Mouse (Mus musculus): Measurements from ENCODE around the gene Btbd35f25. TPM values are rescaled to one million over a fixed set of nuclear protein-coding genes. Genes with fewer than 3 reads are reported as not detected.

The Btbd35f25 gene
- polyA plus RNA-seq (2012; rRNA removed): not detected in 2 replicates

DNA sequence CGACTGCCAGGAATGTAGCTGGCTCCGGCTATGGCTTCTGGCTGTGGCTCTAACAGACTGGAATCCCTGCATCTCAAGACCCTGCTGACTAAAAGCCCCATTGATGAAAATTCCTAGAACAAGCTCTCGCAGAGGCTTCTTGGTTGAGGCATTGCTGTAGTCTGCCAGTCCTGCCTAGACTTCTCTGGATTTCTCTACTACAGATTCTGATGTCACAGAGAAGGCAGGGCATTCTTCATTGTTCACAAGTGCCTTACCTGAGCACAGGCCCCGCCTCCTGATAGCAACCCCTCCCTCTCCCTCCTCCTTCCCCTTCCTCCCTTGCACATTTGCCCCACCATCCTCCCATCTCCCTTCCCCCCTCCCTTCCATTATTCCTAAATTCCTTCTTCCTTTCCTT lies at the start of gene Btbd35f25:
Gene Btbd35f25, minus strand, starts transcription at position 101 of the 400 bp plus-strand sequence.

Other genes with a start within 250 kb of the Btbd35f25 start
- gene Gm21883, start 142.9 kb downstream of the Btbd35f25 start, polyA plus RNA-seq (2012; rRNA removed): not detected in 2 replicates
- not detected in 2 replicates for gene Spin2e, start 98.2 kb downstream of the Btbd35f25 start, polyA plus RNA-seq (2012; rRNA removed)
- gene Gm21637, start 244.9 kb upstream of the Btbd35f25 start, polyA plus RNA-seq (2012; rRNA removed): not detected in 2 replicates